Mouse (Mus musculus) hindbrain, embryonic 13.5 days (tissue): ENCODE measurements around the gene Bptf. TPM values are rescaled to one million over a fixed set of nuclear protein-coding genes. Genes with fewer than 3 reads are reported as not detected.

Experiments used
- ATAC-seq: fragments of 200-750 bp; cut with Nextera tagmentation; 2 replicates; pipeline ENCODE4 v1.8.0; 2017; ENCODE audit warnings: moderate TSS enrichment; ENCODE audit not compliant: low FRiP score
- H3K27ac ChIP-seq: fragments of 300-500 bp; sonication (generic); 2 replicates; pipeline ENCODE4 v1.5.1; 2015; ENCODE audit warnings: inconsistent platforms, mild to moderate bottlenecking, moderate library complexity
- H3K27me3 ChIP-seq: fragments of 300-500 bp; sonication (generic); 2 replicates; pipeline ENCODE4 v1.6.1; 2015; ENCODE audit warnings: mild to moderate bottlenecking, inconsistent platforms
- H3K36me3 ChIP-seq: fragments of 300-500 bp; sonication (generic); 2 replicates; pipeline ENCODE4 v1.6.1; 2015; ENCODE audit warnings: mild to moderate bottlenecking, inconsistent platforms
- H3K4me1 ChIP-seq: fragments of 300-500 bp; sonication (generic); replicated peaks from 2 replicates; pipeline ENCODE4 v1.6.1; 2015; ENCODE audit warnings: inconsistent platforms
- H3K4me2 ChIP-seq: fragments of 300-500 bp; sonication (generic); 2 replicates; pipeline ENCODE4 v1.6.1; 2015; ENCODE audit warnings: inconsistent platforms, mild to moderate bottlenecking, moderate library complexity
- H3K4me3 ChIP-seq: fragments of 300-500 bp; sonication (generic); 2 replicates; pipeline ENCODE4 v1.5.1; 2015; ENCODE audit warnings: mild to moderate bottlenecking, inconsistent platforms
- H3K9ac ChIP-seq: fragments of 300-500 bp; sonication (generic); 2 replicates; pipeline ENCODE4 v1.6.1; 2015; ENCODE audit warnings: mild to moderate bottlenecking, inconsistent platforms
- H3K9me3 ChIP-seq: fragments of 300-500 bp; sonication (generic); 2 replicates; pipeline ENCODE4 v1.6.1; 2016; ENCODE audit warnings: inconsistent platforms
- WGBS: fragments of 180-500 bp; shearing (Covaris S2); methylation state at CpG from one replicate; pipeline ENCODE4 v1.1.7; 2015; 5-methylcytosine and 5-hydroxymethylcytosine counted together
- polyA plus RNA-seq: library from polyadenylated mRNA; unstranded; fragments of >200 nt; fragmentation: Nextera tagmentation; extraction: Ambion mirVana; gene quantifications from 2 replicates; pipeline ENCODE4 v1.2.1, GENCODE M21; 2015

Bptf gene
- polyA plus RNA-seq, 1 experiment from 2014 or later = 34.0 TPM

GRCm38 (mm10) chr11:107113112-107113511, 18.8 kb downstream of the Bptf start:
- Histone ChIP-seq H3K36me3 (peaks cover 18% of the 10 kb centered on the region), H3K4me3 (no peak overlapping the region), H3K4me1 (peaks cover 45% of the 10 kb centered on the region), H3K9me3 (no peaks in the 10 kb centered on the region), H3K27me3 (no peaks in the 10 kb centered on the region), H3K4me2 (no peak overlapping the region), H3K9ac (no peak overlapping the region), H3K27ac (no peak overlapping the region)
- WGBS = 74% methylated on average over 4 of the region's 4 CpGs
- no peak for ATAC-seq

- H3K27ac ChIP-seq = no peak overlapping the region
- WGBS = 92% methylated on average over 8 of the region's 8 CpGs
- H3K4me3 ChIP-seq = no peak overlapping the region
- H3K4me2 ChIP-seq = no peak overlapping the region
- H3K27me3 ChIP-seq = no peaks in the 10 kb centered on the region
- peaks cover 18% of the 10 kb centered on the region for H3K36me3 ChIP-seq
- no peak for ATAC-seq
- H3K4me1 ChIP-seq = peaks cover 39% of the 10 kb centered on the region
- no peak overlapping the region for H3K9ac ChIP-seq
- H3K9me3 ChIP-seq = no peaks in the 10 kb centered on the region
Measured at GRCm38 (mm10) chr11:107109669-107110068, 22.3 kb downstream of the Bptf start.

- no peak overlapping the region for H3K27ac ChIP-seq
- H3K4me1 ChIP-seq = peaks cover 32% of the 10 kb centered on the region
- 97% methylated on average over 2 of the region's 2 CpGs for WGBS
- no peak for ATAC-seq
- H3K4me2 ChIP-seq = no peak overlapping the region
- H3K36me3 ChIP-seq = peaks cover 18% of the 10 kb centered on the region
- H3K9ac ChIP-seq = no peak overlapping the region
- H3K27me3 ChIP-seq = no peaks in the 10 kb centered on the region
- H3K9me3 ChIP-seq = no peaks in the 10 kb centered on the region
- H3K4me3 ChIP-seq = no peak overlapping the region
Measured at GRCm38 (mm10) chr11:107108892-107109291, 23.0 kb downstream of the Bptf start.

- WGBS = 80% methylated on average over 4 of the region's 4 CpGs
- Histone ChIP-seq H3K4me1 (peaks cover 37% of the 10 kb centered on the region), H3K4me2 (no peak overlapping the region), H3K36me3 (peaks cover 18% of the 10 kb centered on the region), H3K27ac (peak overlapping the region; percentile 6; the same call in 1 of the 2 replicates), H3K4me3 (no peak overlapping the region), H3K9ac (no peak overlapping the region), H3K27me3 (no peaks in the 10 kb centered on the region), H3K9me3 (no peaks in the 10 kb centered on the region)
- no peak for ATAC-seq
Measured at GRCm38 (mm10) chr11:107107725-107108078, 24.2 kb downstream of the Bptf start.

- no peak overlapping the region for H3K4me3 ChIP-seq
- H3K9ac ChIP-seq = no peak overlapping the region
Measured at GRCm38 (mm10) chr11:107106978-107107724, 24.8 kb downstream of the Bptf start.

GRCm38 (mm10) chr11:107106461-107106860, 25.5 kb downstream of the Bptf start:
- H3K36me3 ChIP-seq = peaks cover 18% of the 10 kb centered on the region
- peaks cover 43% of the 10 kb centered on the region for H3K4me1 ChIP-seq
- WGBS = 89% methylated on average over 8 of the region's 8 CpGs
- no peak for ATAC-seq
- H3K4me2 ChIP-seq = no peak overlapping the region
- H3K27ac ChIP-seq = no peak overlapping the region
- H3K9me3 ChIP-seq = no peaks in the 10 kb centered on the region
- no peak overlapping the region for H3K4me3 ChIP-seq
- no peak overlapping the region for H3K9ac ChIP-seq
- H3K27me3 ChIP-seq = no peaks in the 10 kb centered on the region

More at GRCm38 (mm10) chr11:107106978-107107724, 24.8 kb downstream of the Bptf start:
- Histone ChIP-seq H3K4me2 (no peak overlapping the region), H3K9me3 (no peaks in the 10 kb centered on the region), H3K4me1 (peaks cover 38% of the 10 kb centered on the region), H3K27ac (peak overlapping the region; percentile 6; the same call in 1 of the 2 replicates), H3K36me3 (peaks cover 18% of the 10 kb centered on the region), H3K27me3 (no peaks in the 10 kb centered on the region)
- WGBS = 75% methylated on average over 12 of the region's 12 CpGs
- ATAC-seq = no peak

- Histone ChIP-seq H3K9me3 (no peaks in the 10 kb centered on the region), H3K27me3 (no peaks in the 10 kb centered on the region), H3K4me1 (peaks cover 43% of the 10 kb centered on the region), H3K9ac (no peak overlapping the region), H3K36me3 (peaks cover 6% of the 10 kb centered on the region), H3K4me2 (no peak overlapping the region), H3K27ac (no peak overlapping the region), H3K4me3 (no peak overlapping the region)
- ATAC-seq = no peak
- 49% methylated on average over 5 of the region's 5 CpGs for WGBS
Measured at GRCm38 (mm10) chr11:107105227-107105626, 26.7 kb downstream of the Bptf start.

GRCm38 (mm10) chr11:107103736-107104135, 28.2 kb downstream of the Bptf start:
- WGBS = 96% methylated on average over 2 of the region's 2 CpGs
- Histone ChIP-seq H3K9ac (no peak overlapping the region), H3K27me3 (no peaks in the 10 kb centered on the region), H3K4me2 (no peak overlapping the region), H3K9me3 (no peaks in the 10 kb centered on the region), H3K27ac (no peak overlapping the region), H3K4me1 (peaks cover 37% of the 10 kb centered on the region), H3K4me3 (no peak overlapping the region), H3K36me3 (peaks cover 8% of the 10 kb centered on the region)
- ATAC-seq = no peak

- Histone ChIP-seq H3K27me3 (no peaks in the 10 kb centered on the region), H3K9me3 (no peaks in the 10 kb centered on the region), H3K4me2 (no peak overlapping the region), H3K4me3 (no peak overlapping the region), H3K36me3 (peaks cover 13% of the 10 kb centered on the region), H3K27ac (no peak overlapping the region), H3K4me1 (peaks cover 33% of the 10 kb centered on the region), H3K9ac (no peak overlapping the region)
- WGBS = 79% methylated on average over 2 of the region's 2 CpGs
- no peak for ATAC-seq
Measured at GRCm38 (mm10) chr11:107103224-107103589, 28.7 kb downstream of the Bptf start.

- ATAC-seq = no peak
- Histone ChIP-seq H3K9me3 (no peaks in the 10 kb centered on the region), H3K9ac (peak overlapping the region; percentile 15; the same call in 1 of the 2 replicates), H3K36me3 (peaks cover 19% of the 10 kb centered on the region), H3K27ac (no peak overlapping the region), H3K27me3 (no peaks in the 10 kb centered on the region), H3K4me3 (no peak overlapping the region), H3K4me2 (no peak overlapping the region), H3K4me1 (peaks cover 29% of the 10 kb centered on the region)
- 86% methylated on average over 11 of the region's 11 CpGs for WGBS
Measured at GRCm38 (mm10) chr11:107102465-107103223, 29.3 kb downstream of the Bptf start.

GRCm38 (mm10) chr11:107096973-107097372, 35.0 kb downstream of the Bptf start:
- H3K4me3 ChIP-seq = no peak overlapping the region
- ATAC-seq = no peak
- H3K9ac ChIP-seq = no peak overlapping the region
- peaks cover 52% of the 10 kb centered on the region for H3K36me3 ChIP-seq
- peaks cover 7% of the 10 kb centered on the region; the same call in 1 of the 2 replicates for H3K4me1 ChIP-seq
- H3K27ac ChIP-seq = no peak overlapping the region
- H3K4me2 ChIP-seq = no peak overlapping the region
- 95% methylated on average over 5 of the region's 5 CpGs for WGBS
- no peaks in the 10 kb centered on the region for H3K27me3 ChIP-seq
- H3K9me3 ChIP-seq = no peaks in the 10 kb centered on the region

- WGBS = 83% methylated on average over 7 of the region's 7 CpGs
- no peak for ATAC-seq
Measured at GRCm38 (mm10) chr11:107093871-107094270, 38.1 kb downstream of the Bptf start.

More at GRCm38 (mm10) chr11:107093871-107094270, 38.1 kb downstream of the Bptf start:
- no peak overlapping the region for H3K27ac ChIP-seq
- no peak overlapping the region for H3K4me3 ChIP-seq
- no peaks in the 10 kb centered on the region for H3K4me1 ChIP-seq
- no peak overlapping the region for H3K4me2 ChIP-seq
- peaks cover 61% of the 10 kb centered on the region for H3K36me3 ChIP-seq
- H3K9ac ChIP-seq = no peak overlapping the region
- H3K9me3 ChIP-seq = no peaks in the 10 kb centered on the region
- H3K27me3 ChIP-seq = no peaks in the 10 kb centered on the region
